Mouse (Mus musculus) lung, embryonic 15.5 days (tissue): ENCODE results near the gene Ift46. TPM values are rescaled to one million over a fixed set of nuclear protein-coding genes. Genes with fewer than 3 reads are reported as not detected.
"Not testable (repeated sequence)": the region's sequence is repeated elsewhere in the genome, so short reads cannot be mapped to it uniquely, and the experiment has no call there.

ENCODE experiments used
- ATAC-seq: fragments of 200-750 bp; cut with Nextera tagmentation; 2 replicates; pipeline ENCODE4 v1.8.0; 2017; ENCODE audit warnings: moderate number of reproducible peaks, borderline replicate concordance; ENCODE audit not compliant: low FRiP score, low TSS enrichment; ENCODE audit errors: extremely low read depth
- H3K27ac ChIP-seq: fragments of 300-500 bp; sonication (generic); 2 replicates; pipeline ENCODE4 v1.5.1; 2015; ENCODE audit warnings: moderate library complexity, mild to moderate bottlenecking, inconsistent platforms
- H3K27me3 ChIP-seq: fragments of 300-500 bp; sonication (generic); 2 replicates; pipeline ENCODE4 v1.6.1; 2015; ENCODE audit warnings: inconsistent platforms
- H3K36me3 ChIP-seq: fragments of 300-500 bp; sonication (generic); 2 replicates; pipeline ENCODE4 v1.6.1; 2015; ENCODE audit warnings: inconsistent platforms
- H3K4me1 ChIP-seq: fragments of 300-500 bp; sonication (generic); 2 replicates; pipeline ENCODE4 v1.6.1; 2015; ENCODE audit warnings: inconsistent platforms
- H3K4me2 ChIP-seq: fragments of 300-500 bp; sonication (generic); 2 replicates; pipeline ENCODE4 v1.6.1; 2015; ENCODE audit warnings: inconsistent platforms, mild to moderate bottlenecking, moderate library complexity
- H3K4me3 ChIP-seq: fragments of 300-500 bp; sonication (generic); 2 replicates; pipeline ENCODE4 v1.5.1; 2015; ENCODE audit warnings: mild to moderate bottlenecking, inconsistent platforms
- H3K9ac ChIP-seq: fragments of 300-500 bp; sonication (generic); 2 replicates; pipeline ENCODE4 v1.6.1; 2015; ENCODE audit warnings: inconsistent platforms
- H3K9me3 ChIP-seq: fragments of 300-500 bp; sonication (generic); 2 replicates; pipeline ENCODE4 v1.6.1; 2016; ENCODE audit warnings: inconsistent platforms
- WGBS: fragments of 180-500 bp; shearing (Covaris S2); methylation state at CpG from one replicate; pipeline ENCODE4 v1.1.7; 2015; 5-methylcytosine and 5-hydroxymethylcytosine counted together
- polyA plus RNA-seq: library from polyadenylated mRNA; unstranded; fragments of >200 nt; fragmentation: Nextera tagmentation; extraction: Ambion mirVana; gene quantifications from 2 replicates; pipeline ENCODE4 v1.2.1, GENCODE M21; 2015

The Ift46 gene
- polyA plus RNA-seq, 1 experiment from 2014 or later: 99.1 TPM

DNA sequence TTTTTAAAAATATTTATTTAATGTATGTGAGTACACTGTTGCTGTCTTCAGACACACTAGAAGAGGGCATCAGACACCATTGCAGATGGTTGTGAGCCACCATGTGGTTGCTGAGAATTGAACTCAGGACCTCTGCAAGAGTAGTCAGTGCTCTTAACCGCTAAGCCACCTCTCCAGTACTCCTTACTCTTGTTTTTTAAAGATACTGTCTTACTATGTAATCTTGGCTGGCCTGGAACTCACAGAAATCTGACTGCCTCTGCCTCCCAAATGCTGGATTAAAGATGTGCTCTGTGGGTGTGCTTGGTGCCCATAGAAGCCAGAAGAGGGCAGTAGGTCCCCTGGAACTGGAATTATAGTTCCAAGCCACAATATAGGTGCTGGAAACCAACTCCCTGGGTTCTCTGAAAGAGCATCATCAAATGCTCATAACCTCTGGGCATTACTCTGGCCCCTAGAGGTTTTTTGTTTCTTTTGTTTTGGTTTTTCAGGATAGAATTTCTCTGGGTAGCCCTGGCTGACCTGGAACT lies 27.0 kb upstream of the Ift46 start:
- 88% methylated on average over 1 of the region's 1 CpGs for WGBS

GRCm38 (mm10) chr9:44745371-44745770 lies 22.3 kb upstream of the Ift46 start:
- 89% methylated on average over 7 of the region's 7 CpGs for WGBS
- Histone ChIP-seq H3K36me3 (peaks cover 81% of the 10 kb centered on the region), H3K4me3 (no peak overlapping the region), H3K4me2 (no peak overlapping the region), H3K27me3 (no peaks in the 10 kb centered on the region), H3K9me3 (no peaks in the 10 kb centered on the region), H3K27ac (no peak overlapping the region), H3K9ac (no peak overlapping the region), H3K4me1 (no peaks in the 10 kb centered on the region)
- no peak for ATAC-seq

More for the DNA sequence above, 27.0 kb upstream of the Ift46 start:
- H3K4me3 ChIP-seq: no peak overlapping the region
- H3K27me3 ChIP-seq: no peaks in the 10 kb centered on the region
- H3K36me3 ChIP-seq: peaks cover 41% of the 10 kb centered on the region
- no peak overlapping the region for H3K9ac ChIP-seq
- no peaks in the 10 kb centered on the region for H3K9me3 ChIP-seq
- no peak overlapping the region for H3K27ac ChIP-seq
- peaks cover 22% of the 10 kb centered on the region for H3K4me1 ChIP-seq
- no peak for ATAC-seq
- no peak overlapping the region for H3K4me2 ChIP-seq

GRCm38 (mm10) chr9:44746666-44747065 lies 21.0 kb upstream of the Ift46 start:
- no peaks in the 10 kb centered on the region for H3K9me3 ChIP-seq
- H3K36me3 ChIP-seq: peaks cover 88% of the 10 kb centered on the region
- no peak overlapping the region for H3K9ac ChIP-seq
- no peak for ATAC-seq
- no peak overlapping the region for H3K27ac ChIP-seq
- H3K27me3 ChIP-seq: no peaks in the 10 kb centered on the region
- H3K4me1 ChIP-seq: no peaks in the 10 kb centered on the region
- WGBS: 88% methylated on average over 3 of the region's 3 CpGs
- H3K4me2 ChIP-seq: no peak overlapping the region
- no peak overlapping the region for H3K4me3 ChIP-seq

GRCm38 (mm10) chr9:44747341-44747740 lies 20.4 kb upstream of the Ift46 start:
- H3K9me3 ChIP-seq: no peaks in the 10 kb centered on the region
- no peak overlapping the region for H3K4me3 ChIP-seq
- H3K4me1 ChIP-seq: no peaks in the 10 kb centered on the region
- ATAC-seq: no peak
- H3K4me2 ChIP-seq: no peak overlapping the region
- H3K27ac ChIP-seq: no peak overlapping the region
- WGBS: 90% methylated on average over 3 of the region's 3 CpGs
- no peak overlapping the region for H3K9ac ChIP-seq
- no peaks in the 10 kb centered on the region for H3K27me3 ChIP-seq
- peaks cover 91% of the 10 kb centered on the region for H3K36me3 ChIP-seq

DNA sequence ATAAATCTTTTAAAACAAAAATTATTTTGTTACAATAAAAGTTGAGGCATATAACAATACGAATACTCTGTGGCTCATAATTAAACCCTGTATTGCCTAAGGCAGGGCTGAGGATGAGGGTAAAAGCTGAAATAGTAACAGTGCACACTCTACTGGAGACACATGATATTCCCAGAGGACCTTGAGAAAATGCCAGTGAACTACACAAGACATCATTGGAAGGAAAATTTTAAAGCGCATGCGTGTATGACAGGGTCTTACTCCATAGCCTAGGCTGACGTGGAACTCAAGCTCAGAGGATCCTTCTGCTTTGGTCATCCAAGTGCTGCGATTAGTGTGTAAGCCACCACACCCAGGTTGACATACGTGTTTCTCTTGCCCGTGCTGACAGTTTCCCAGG lies 19.2 kb upstream of the Ift46 start:
- no peak overlapping the region for H3K9ac ChIP-seq
- H3K4me3 ChIP-seq: no peak overlapping the region
- no peaks in the 10 kb centered on the region for H3K9me3 ChIP-seq
- H3K27me3 ChIP-seq: no peaks in the 10 kb centered on the region
- no peaks in the 10 kb centered on the region for H3K4me1 ChIP-seq
- ATAC-seq: no peak
- no peak overlapping the region for H3K27ac ChIP-seq
- no peak overlapping the region for H3K4me2 ChIP-seq
- peaks cover 91% of the 10 kb centered on the region for H3K36me3 ChIP-seq
- WGBS: 88% methylated on average over 7 of the region's 7 CpGs

GRCm38 (mm10) chr9:44760873-44761272 lies 6.8 kb upstream of the Ift46 start:
- 47% methylated on average over 2 of the region's 2 CpGs for WGBS
- peaks cover 16% of the 10 kb centered on the region for H3K4me1 ChIP-seq

DNA sequence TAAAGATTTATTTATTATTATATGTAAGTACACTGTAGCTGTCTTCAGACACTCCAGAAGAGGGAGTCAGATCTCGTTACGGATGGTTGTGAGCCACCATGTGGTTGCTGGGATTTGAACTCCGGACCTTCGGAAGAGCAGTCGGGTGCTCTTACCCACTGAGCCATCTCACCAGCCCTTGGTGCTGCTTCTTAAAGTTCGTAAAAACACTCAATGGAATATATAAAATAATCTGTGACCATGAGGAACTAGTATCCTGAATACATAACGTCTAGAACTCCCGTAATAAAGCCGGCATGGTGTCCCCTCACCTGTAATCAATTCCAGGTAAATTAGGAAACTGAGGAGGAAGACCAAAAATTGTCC lies 304 bp downstream of the Ift46 start:
- not testable (repeated sequence) for ATAC-seq, H3K9me3 ChIP-seq, H3K27me3 ChIP-seq, H3K36me3 ChIP-seq, H3K9ac ChIP-seq
- Histone ChIP-seq H3K4me2 (peak overlapping the region; percentile 67), H3K27ac (peak overlapping the region; percentile 33; the same call in 1 of the 2 replicates), H3K4me3 (peak overlapping the region; percentile 92), H3K4me1 (peaks cover 18% of the 10 kb centered on the region)
- 31% methylated on average over 9 of the region's 9 CpGs for WGBS

More at GRCm38 (mm10) chr9:44760873-44761272, 6.8 kb upstream of the Ift46 start:
- Histone ChIP-seq H3K4me3 (no peak overlapping the region), H3K4me2 (no peak overlapping the region), H3K27ac (no peak overlapping the region), H3K36me3 (peaks cover 31% of the 10 kb centered on the region), H3K9ac (no peak overlapping the region), H3K9me3 (no peaks in the 10 kb centered on the region), H3K27me3 (no peaks in the 10 kb centered on the region)
- no peak for ATAC-seq

DNA sequence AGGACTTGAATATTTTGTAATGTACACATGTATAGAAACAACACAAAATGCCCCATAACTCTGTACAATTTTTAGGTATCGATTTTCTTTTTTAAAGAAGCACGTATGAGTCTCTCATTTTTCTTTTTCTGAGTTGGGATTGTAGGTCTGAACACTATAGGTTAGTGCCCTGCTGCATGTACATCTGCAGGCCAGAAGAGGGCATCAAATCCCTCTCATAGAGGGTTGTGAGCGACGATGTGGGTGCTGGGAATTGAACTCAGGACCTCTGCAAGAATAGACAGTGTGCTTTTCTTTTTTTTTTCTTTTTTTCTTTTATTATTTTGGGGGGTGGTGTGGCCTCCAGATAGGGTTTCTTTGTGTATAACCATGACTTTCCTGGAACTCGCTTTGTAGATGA lies 3.7 kb downstream of the Ift46 start:
- Histone ChIP-seq H3K4me2 (no peak overlapping the region), H3K27ac (no peak overlapping the region), H3K27me3 (no peaks in the 10 kb centered on the region), H3K4me3 (no peak overlapping the region), H3K9me3 (no peaks in the 10 kb centered on the region), H3K4me1 (peaks cover 9% of the 10 kb centered on the region), H3K9ac (no peak overlapping the region), H3K36me3 (peaks cover 12% of the 10 kb centered on the region; the same call in 1 of the 2 replicates)
- no peak for ATAC-seq
- WGBS: 89% methylated on average over 5 of the region's 5 CpGs

GRCm38 (mm10) chr9:44772392-44772749 lies 4.7 kb downstream of the Ift46 start:
- no peaks in the 10 kb centered on the region for H3K9me3 ChIP-seq
- H3K4me1 ChIP-seq: peaks cover 6% of the 10 kb centered on the region; the same call in 1 of the 2 replicates
- 23% methylated on average over 5 of the region's 5 CpGs for WGBS
- H3K27ac ChIP-seq: peak overlapping the region; percentile 59; the same call in 1 of the 2 replicates
- no peaks in the 10 kb centered on the region for H3K27me3 ChIP-seq
- peaks cover 12% of the 10 kb centered on the region; the same call in 1 of the 2 replicates for H3K36me3 ChIP-seq
- no peak for ATAC-seq
- H3K4me2 ChIP-seq: no peak overlapping the region
- no peak overlapping the region; the same call in 1 of the 2 replicates for H3K4me3 ChIP-seq
- H3K9ac ChIP-seq: no peak overlapping the region

DNA sequence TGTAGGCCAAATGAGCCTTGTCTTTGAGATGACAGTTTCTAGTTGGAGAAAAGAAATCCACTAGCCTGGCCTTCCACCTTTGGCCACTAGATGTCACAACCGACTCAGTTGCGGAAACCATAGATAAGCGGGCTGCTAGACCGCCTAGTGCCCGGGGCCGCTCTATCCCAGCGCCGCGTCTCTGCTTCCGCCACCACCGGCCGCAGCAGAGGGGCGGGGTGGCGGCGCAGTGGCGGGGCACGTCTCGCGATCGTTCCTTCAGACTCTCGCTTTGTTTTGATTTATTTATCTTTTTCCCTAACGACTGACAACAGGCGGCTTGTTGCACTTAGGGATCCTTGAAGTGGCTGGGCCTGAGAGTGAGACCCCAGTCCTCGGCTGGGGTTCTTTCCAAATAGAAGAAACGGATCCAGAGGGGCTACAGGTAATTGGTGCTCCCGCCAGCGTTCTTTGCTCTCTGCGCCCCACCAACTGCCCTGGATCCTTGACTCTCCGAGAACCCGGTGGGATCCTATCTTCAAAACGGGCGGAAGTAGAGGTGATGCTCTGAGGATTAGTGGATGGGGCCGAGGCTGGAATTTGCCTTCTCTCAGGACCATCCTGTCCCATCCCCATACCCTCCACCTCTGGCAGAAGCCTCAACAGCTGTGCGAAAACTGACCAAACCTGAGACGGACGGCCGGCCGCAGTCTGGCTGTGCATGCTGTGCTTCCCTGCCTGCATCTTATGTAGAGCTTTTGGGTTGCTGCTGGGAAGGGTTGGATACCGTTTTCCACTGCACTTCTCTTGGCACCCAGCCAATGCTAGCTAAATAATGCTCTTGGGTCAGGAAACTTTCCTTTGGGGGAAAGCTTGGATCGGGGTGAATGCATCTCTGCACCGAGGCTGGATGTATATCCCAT lies 5.3 kb downstream of the Ift46 start:
- Histone ChIP-seq H3K27me3 (no peaks in the 10 kb centered on the region), H3K9me3 (no peaks in the 10 kb centered on the region), H3K36me3 (peaks cover 12% of the 10 kb centered on the region; the same call in 1 of the 2 replicates), H3K4me1 (peaks cover 6% of the 10 kb centered on the region; the same call in 1 of the 2 replicates), H3K4me3 (peak overlapping the region; percentile 76), H3K4me2 (peak overlapping the region; percentile 78), H3K9ac (peak overlapping the region; percentile 84), H3K27ac (peak overlapping the region; percentile 81)
- ATAC-seq: peak; percentile 99
- WGBS: under 1% methylated on average over 41 of the region's 41 CpGs

- Histone ChIP-seq H3K4me1 (no peaks in the 10 kb centered on the region), H3K36me3 (peaks cover 43% of the 10 kb centered on the region), H3K4me3 (no peak overlapping the region), H3K9me3 (no peaks in the 10 kb centered on the region), H3K9ac (no peak overlapping the region), H3K4me2 (no peak overlapping the region), H3K27me3 (peaks cover 4% of the 10 kb centered on the region), H3K27ac (no peak overlapping the region)
- 78% methylated on average over 9 of the region's 9 CpGs for WGBS
- ATAC-seq: no peak
Observed at GRCm38 (mm10) chr9:44792842-44793241, 25.1 kb downstream of the Ift46 start.

DNA sequence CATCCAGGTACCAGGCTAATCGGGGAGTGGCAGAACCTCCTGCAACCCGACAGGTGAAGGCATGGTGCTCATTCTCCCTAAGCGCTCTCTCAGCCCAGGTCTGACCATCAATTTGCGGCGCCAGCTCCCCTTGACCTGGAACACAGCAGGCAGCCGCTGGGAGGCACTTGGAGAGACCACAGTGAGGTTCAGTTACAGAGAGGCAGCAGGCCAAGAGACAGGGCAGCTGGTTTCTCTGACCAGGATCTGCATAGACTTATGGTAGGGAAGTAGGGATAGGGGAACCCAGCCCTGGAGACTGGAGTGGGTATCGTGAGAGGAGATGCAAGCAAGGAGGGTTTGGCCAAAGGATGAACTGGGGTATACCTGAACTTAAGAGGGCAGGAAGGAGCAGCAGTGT lies 30.6 kb downstream of the Ift46 start:
- H3K9me3 ChIP-seq: no peaks in the 10 kb centered on the region
- H3K27ac ChIP-seq: no peak overlapping the region
- peaks cover 32% of the 10 kb centered on the region for H3K27me3 ChIP-seq
- H3K4me3 ChIP-seq: peak overlapping the region; percentile 60; the same call in 1 of the 2 replicates
- H3K4me1 ChIP-seq: peaks cover 13% of the 10 kb centered on the region
- WGBS: 36% methylated on average over 7 of the region's 7 CpGs
- no peak for ATAC-seq
- H3K9ac ChIP-seq: no peak overlapping the region
- no peaks in the 10 kb centered on the region for H3K36me3 ChIP-seq
- H3K4me2 ChIP-seq: peak overlapping the region; percentile 97
